Mouse (Mus musculus) ES-E14 (cell line): ENCODE results near the gene Pus10.

ENCODE experiments used
- CHD2 ChIP-seq: IDR thresholded peaks from 2 replicates; pipeline ENCODE4 v1.6.1; 2014; ENCODE audit warnings: mild to moderate bottlenecking, low read depth, low read length, inconsistent platforms
- HCFC1 ChIP-seq: IDR thresholded peaks from 2 replicates; pipeline ENCODE4 v1.6.1; 2012; ENCODE audit warnings: low read length, inconsistent platforms, borderline replicate concordance; ENCODE audit not compliant: insufficient read depth
- ZNF384 ChIP-seq: IDR thresholded peaks from 2 replicates; pipeline ENCODE4 v1.6.1; 2012; ENCODE audit warnings: low read depth, low read length, inconsistent platforms

GRCm38 (mm10) chr11:23753136-23753710 is 87.7 kb downstream of the Pus10 start:
- TF ChIP-seq HCFC1: no peak
- TF ChIP-seq CHD2: no peak
- TF ChIP-seq ZNF384: no peak
